Mouse (Mus musculus) testis, adult 2 months (tissue): Measurements from ENCODE around the gene Plcd1.

Experiments
- CTCF ChIP-seq: fragments of 200-500 bp; IDR thresholded peaks from 2 replicates; pipeline ENCODE4 v1.5.1; 2012; ENCODE audit warnings: low read depth, mild to moderate bottlenecking, inconsistent platforms, low read length, moderate library complexity; ENCODE audit not compliant: control insufficient read depth, insufficient read depth, insufficient replicate concordance
- POLR2A ChIP-seq: fragments of 200-500 bp; IDR thresholded peaks from 2 replicates; pipeline ENCODE4 v1.6.1; 2012; ENCODE audit warnings: low read depth, mild to moderate bottlenecking, inconsistent platforms, low read length, moderate library complexity; ENCODE audit not compliant: control insufficient read depth

GRCm38 (mm10) chr9:119128436-119129181 lies 35.3 kb upstream of the Plcd1 start:
- TF ChIP-seq CTCF (no peak), POLR2A (no peak)
